Mouse (Mus musculus) embryonic facial prominence, embryonic 10.5 days (tissue): ENCODE results near the gene Twf2. TPM values are rescaled to one million over a fixed set of nuclear protein-coding genes. Genes with fewer than 3 reads are reported as not detected.

ENCODE experiments used
- DNase-seq: peaks from one replicate; pipeline ENCODE4 v3.0.0-alpha.2; 2017; ENCODE audit warnings: low spot score
- H3K27ac ChIP-seq: fragments of 300-500 bp; sonication (generic); replicated peaks from 2 replicates; pipeline ENCODE4 v1.5.1; 2016; ENCODE audit warnings: mild to moderate bottlenecking
- H3K27me3 ChIP-seq: fragments of 300-500 bp; sonication (generic); replicated peaks from 2 replicates; pipeline ENCODE4 v1.6.1; 2016; ENCODE audit warnings: low read depth, mild to moderate bottlenecking; ENCODE audit not compliant: poor library complexity, severe bottlenecking
- H3K36me3 ChIP-seq: fragments of 300-500 bp; sonication (generic); replicated peaks from 2 replicates; pipeline ENCODE4 v1.6.1; 2016; ENCODE audit warnings: mild to moderate bottlenecking, moderate library complexity
- H3K4me1 ChIP-seq: fragments of 300-500 bp; sonication (generic); 2 replicates; pipeline ENCODE4 v1.6.1; 2016
- H3K4me3 ChIP-seq: fragments of 300-500 bp; sonication (generic); 2 replicates; pipeline ENCODE4 v1.5.1; 2016; ENCODE audit warnings: mild to moderate bottlenecking, moderate library complexity
- H3K9me3 ChIP-seq: fragments of 300-500 bp; sonication (generic); 2 replicates; pipeline ENCODE4 v1.6.1; 2016; ENCODE audit warnings: mild to moderate bottlenecking
- WGBS: fragments of 180-500 bp; shearing (Covaris S2); methylation state at CpG from one replicate; pipeline ENCODE4 v1.1.7; 2016; 5-methylcytosine and 5-hydroxymethylcytosine counted together
- polyA plus RNA-seq: library from polyadenylated mRNA; unstranded; fragments of >200 nt; fragmentation: Nextera tagmentation; extraction: Ambion mirVana; gene quantifications from 2 replicates; pipeline ENCODE4 v1.2.1, GENCODE M21; 2016

The Twf2 gene
- polyA plus RNA-seq, 1 experiment from 2014 or later, result 74.7 TPM

GRCm38 (mm10) chr9:106183996-106184395 lies 18.9 kb upstream of the Twf2 start:
- DNase-seq, result no peak
- H3K27ac ChIP-seq, result no peak overlapping the region
- no peak overlapping the region for H3K4me3 ChIP-seq
- H3K27me3 ChIP-seq, result no peaks in the 10 kb centered on the region
- H3K9me3 ChIP-seq, result no peaks in the 10 kb centered on the region
- H3K36me3 ChIP-seq, result peaks cover 100% of the 10 kb centered on the region
- WGBS, result 95% methylated on average over 5 of the region's 5 CpGs
- H3K4me1 ChIP-seq, result no peaks in the 10 kb centered on the region

- H3K27ac ChIP-seq, result no peak overlapping the region
- no peaks in the 10 kb centered on the region for H3K9me3 ChIP-seq
- no peaks in the 10 kb centered on the region for H3K27me3 ChIP-seq
- H3K4me1 ChIP-seq, result no peaks in the 10 kb centered on the region
- 91% methylated on average over 1 of the region's 1 CpGs for WGBS
- no peak for DNase-seq
- H3K4me3 ChIP-seq, result no peak overlapping the region
- peaks cover 98% of the 10 kb centered on the region for H3K36me3 ChIP-seq
Observed at GRCm38 (mm10) chr9:106191355-106191754, 11.6 kb upstream of the Twf2 start.

GRCm38 (mm10) chr9:106192024-106192423 lies 10.9 kb upstream of the Twf2 start:
- no peaks in the 10 kb centered on the region for H3K4me1 ChIP-seq
- peaks cover 98% of the 10 kb centered on the region for H3K36me3 ChIP-seq
- no peaks in the 10 kb centered on the region for H3K27me3 ChIP-seq
- no peak overlapping the region for H3K4me3 ChIP-seq
- DNase-seq, result no peak
- no peaks in the 10 kb centered on the region for H3K9me3 ChIP-seq
- H3K27ac ChIP-seq, result no peak overlapping the region
- WGBS, result 96% methylated on average over 8 of the region's 8 CpGs

- peaks cover 6% of the 10 kb centered on the region for H3K4me1 ChIP-seq
- no peak overlapping the region for H3K4me3 ChIP-seq
- no peaks in the 10 kb centered on the region for H3K27me3 ChIP-seq
- 89% methylated on average over 1 of the region's 1 CpGs for WGBS
- no peak overlapping the region for H3K27ac ChIP-seq
- H3K36me3 ChIP-seq, result peaks cover 95% of the 10 kb centered on the region
- H3K9me3 ChIP-seq, result no peaks in the 10 kb centered on the region
- DNase-seq, result no peak
Observed at GRCm38 (mm10) chr9:106192998-106193397, 9.9 kb upstream of the Twf2 start.

GRCm38 (mm10) chr9:106193930-106194807 lies 8.7 kb upstream of the Twf2 start:
- DNase-seq, result no peak
- Histone ChIP-seq H3K27me3 (no peaks in the 10 kb centered on the region), H3K36me3 (peaks cover 84% of the 10 kb centered on the region)

GRCm38 (mm10) chr9:106195693-106196092 lies 7.2 kb upstream of the Twf2 start:
- 90% methylated on average over 8 of the region's 8 CpGs for WGBS
- Histone ChIP-seq H3K4me3 (no peak overlapping the region), H3K4me1 (peaks cover 28% of the 10 kb centered on the region), H3K27me3 (0 out of 2 replicates have a peak, but pooled peaks cover 8% of the 10 kb centered on the region), H3K9me3 (no peaks in the 10 kb centered on the region), H3K27ac (no peak overlapping the region), H3K36me3 (peaks cover 68% of the 10 kb centered on the region)
- no peak for DNase-seq

More at GRCm38 (mm10) chr9:106193930-106194807, 8.7 kb upstream of the Twf2 start:
- no peak overlapping the region for H3K27ac ChIP-seq
- H3K9me3 ChIP-seq, result no peaks in the 10 kb centered on the region
- 92% methylated on average over 8 of the region's 8 CpGs for WGBS
- H3K4me1 ChIP-seq, result peaks cover 16% of the 10 kb centered on the region
- H3K4me3 ChIP-seq, result no peak overlapping the region

GRCm38 (mm10) chr9:106197081-106197713 lies 5.7 kb upstream of the Twf2 start:
- Histone ChIP-seq H3K4me3 (no peak overlapping the region), H3K9me3 (no peaks in the 10 kb centered on the region), H3K4me1 (peaks cover 29% of the 10 kb centered on the region), H3K27ac (no peak overlapping the region), H3K36me3 (peaks cover 53% of the 10 kb centered on the region), H3K27me3 (0 out of 2 replicates have a peak, but pooled peaks cover 8% of the 10 kb centered on the region)
- no peak for DNase-seq
- 86% methylated on average over 3 of the region's 3 CpGs for WGBS

- no peak overlapping the region for H3K27ac ChIP-seq
- peak overlapping the region; percentile 84 for H3K4me3 ChIP-seq
- peaks cover 33% of the 10 kb centered on the region for H3K4me1 ChIP-seq
- 88% methylated on average over 9 of the region's 9 CpGs for WGBS
- H3K36me3 ChIP-seq, result peaks cover 48% of the 10 kb centered on the region
- 0 out of 2 replicates have a peak, but pooled peaks cover 8% of the 10 kb centered on the region for H3K27me3 ChIP-seq
- DNase-seq, result no peak
- H3K9me3 ChIP-seq, result no peaks in the 10 kb centered on the region
Observed at GRCm38 (mm10) chr9:106197732-106198131, 5.2 kb upstream of the Twf2 start.

- 0 out of 2 replicates have a peak, but pooled peaks cover 8% of the 10 kb centered on the region for H3K27me3 ChIP-seq
- peaks cover 43% of the 10 kb centered on the region for H3K4me1 ChIP-seq
- peak; percentile 87 for DNase-seq
- peak overlapping the region; percentile 88 for H3K27ac ChIP-seq
- peak overlapping the region; percentile 84 for H3K4me3 ChIP-seq
- no peaks in the 10 kb centered on the region for H3K9me3 ChIP-seq
- peaks cover 37% of the 10 kb centered on the region for H3K36me3 ChIP-seq
- under 1% methylated on average over 51 of the region's 51 CpGs for WGBS
Observed at GRCm38 (mm10) chr9:106198962-106199458, 3.9 kb upstream of the Twf2 start.

- Histone ChIP-seq H3K9me3 (no peaks in the 10 kb centered on the region), H3K27me3 (0 out of 2 replicates have a peak, but pooled peaks cover 8% of the 10 kb centered on the region), H3K27ac (peak within 1 kb of the TSS; percentile 88), H3K36me3 (peaks cover 30% of the 10 kb centered on the region), H3K4me1 (peaks cover 50% of the 10 kb centered on the region), H3K4me3 (peak within 1 kb of the TSS; percentile 84)
- DNase-seq, result no peak
- WGBS, result 37% methylated on average over 18 of the region's 18 CpGs
Observed at GRCm38 (mm10) chr9:106199535-106200272, 3.2 kb upstream of the Twf2 start, which contains the start of gene Ppm1m. Ppm1m (minus strand) TSS chr9:106199746.

- H3K27me3 ChIP-seq, result 0 out of 2 replicates have a peak, but pooled peaks cover 8% of the 10 kb centered on the region
- DNase-seq, result no peak
- peaks cover 65% of the 10 kb centered on the region for H3K4me1 ChIP-seq
- peak overlapping the region; percentile 76 for H3K4me3 ChIP-seq
- WGBS, result 87% methylated on average over 3 of the region's 3 CpGs
- H3K9me3 ChIP-seq, result no peaks in the 10 kb centered on the region
- H3K36me3 ChIP-seq, result peaks cover 11% of the 10 kb centered on the region
- no peak overlapping the region for H3K27ac ChIP-seq
Observed at GRCm38 (mm10) chr9:106201895-106202294, 1.0 kb upstream of the Twf2 start.
